Mouse (Mus musculus): Measurements from ENCODE around the gene Clmn.

- TF ChIP-seq CTCF (IDR thresholded peaks at IDR 0.05; ENCODE audit: extremely low read depth, insufficient read depth, insufficient read length, insufficient replicate concordance), result no peak
- no peak for TF ChIP-seq POLR2A (IDR thresholded peaks at IDR 0.05; ENCODE audit: low read depth, low read length)
Observed at GRCm38 (mm10) chr12:104896640-104897039, 31.8 kb upstream of the Clmn start.

Data from spleen, adult 2 months (tissue).